Mouse (Mus musculus) erythroblast, embryonic 14.5 days (primary cell): Measurements from ENCODE around the gene Gng7.

ENCODE experiments used
- GATA1 ChIP-seq: IDR thresholded peaks from 2 replicates; pipeline ENCODE4 v1.6.1; 2012; ENCODE audit warnings: low read length, inconsistent platforms, mixed read lengths
- TAL1 ChIP-seq: IDR thresholded peaks from 3 replicates; pipeline ENCODE4 v1.6.1; 2012; ENCODE audit warnings: low read length, inconsistent platforms, mixed read lengths

- no peak for TF ChIP-seq TAL1
- TF ChIP-seq GATA1, result no peak
These were observed 7.5 kb downstream of the Gng7 start for GRCm38 (mm10) chr10:81007240-81007639.
